Mouse (Mus musculus) urinary bladder, adult 2 months (tissue): ENCODE data around the gene Tcaim. TPM values are rescaled to one million over a fixed set of nuclear protein-coding genes. Genes with fewer than 3 reads are reported as not detected.
"Not testable (repeated sequence)": the region's sequence is repeated elsewhere in the genome, so short reads cannot be mapped to it uniquely, and the experiment has no call there.

Experiments used
- DNase-seq: peaks from one replicate; pipeline ENCODE4 v3.0.0; 2022; ENCODE audit warnings: low spot score
- polyA plus RNA-seq: library from polyadenylated mRNA; depleted of rRNA; stranded (reverse); fragments of >200 nt; gene quantifications from 2 replicates; pipeline ENCODE4 v1.2.3, GENCODE M21; 2012; rRNA removed

Tcaim gene
- polyA plus RNA-seq: 6.6 and 7.1 TPM in 2 replicates

- DNase-seq: peak; percentile 84
Measured at GRCm38 (mm10) chr9:122805053-122805844, at the start of gene Tcaim. Gene Tcaim, plus strand, starts transcription at chr9:122805539.

- DNase-seq: no peak
Measured at GRCm38 (mm10) chr9:122757614-122758013, 47.7 kb upstream of the Tcaim start.

DNA sequence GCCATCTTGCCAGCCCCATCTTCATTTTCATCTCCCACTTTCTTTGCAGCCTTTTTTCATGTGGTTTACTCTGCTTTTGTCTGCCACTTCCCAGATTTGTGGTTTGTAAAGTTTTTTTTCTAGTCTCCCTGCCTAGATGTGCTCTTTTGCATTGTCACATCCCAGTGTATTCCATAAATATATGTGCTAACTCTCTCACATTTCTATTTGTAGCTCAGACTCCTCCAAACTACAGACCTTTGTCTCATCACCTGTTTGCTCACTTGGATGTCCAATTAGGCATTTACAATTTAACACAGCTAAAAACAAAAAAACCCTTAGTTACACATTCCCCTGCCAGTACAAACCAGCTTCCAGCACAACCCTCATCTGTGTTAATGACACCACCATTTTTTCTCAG, 45.2 kb upstream of the Tcaim start:
- DNase-seq: no peak

DNA sequence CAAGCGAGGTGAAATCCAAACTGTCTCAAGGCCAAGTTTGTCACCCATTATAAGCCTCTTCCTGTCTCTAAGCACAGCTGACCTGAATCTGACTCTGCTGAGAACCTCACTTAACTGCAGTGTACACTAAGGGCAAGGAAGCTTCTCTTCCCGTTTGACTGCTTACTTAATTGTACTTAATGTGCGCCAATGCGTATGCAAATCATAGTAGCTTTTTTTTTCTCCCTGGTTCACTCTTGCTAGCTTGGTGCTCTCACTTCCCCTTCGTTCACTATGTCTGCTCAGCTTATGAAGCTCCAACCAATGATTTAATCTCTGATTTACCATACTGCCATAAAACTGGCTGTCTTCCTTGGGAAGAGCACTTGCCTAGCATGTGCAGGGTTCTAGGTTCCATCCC, 20.1 kb upstream of the Tcaim start:
- DNase-seq: no peak

DNA sequence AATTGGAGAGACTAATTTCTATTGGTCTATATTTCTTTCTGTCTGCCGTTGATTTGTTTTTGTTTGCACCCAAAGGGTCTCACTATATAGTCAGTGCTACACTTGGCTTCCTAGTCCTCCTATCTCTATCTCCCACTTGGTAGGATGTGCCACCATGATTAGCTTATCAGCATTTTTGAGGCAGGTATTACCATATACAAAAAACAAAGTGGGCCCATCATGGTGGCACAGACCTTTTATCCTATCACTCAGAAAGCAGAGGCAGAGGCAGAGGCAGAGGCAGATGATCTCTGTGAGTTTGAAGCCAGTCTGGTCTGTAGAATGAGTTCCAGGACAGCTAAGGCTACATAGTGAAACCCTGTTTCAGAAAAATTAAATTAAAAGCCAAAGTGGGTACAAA, 18.8 kb upstream of the Tcaim start:
- no peak for DNase-seq

DNA sequence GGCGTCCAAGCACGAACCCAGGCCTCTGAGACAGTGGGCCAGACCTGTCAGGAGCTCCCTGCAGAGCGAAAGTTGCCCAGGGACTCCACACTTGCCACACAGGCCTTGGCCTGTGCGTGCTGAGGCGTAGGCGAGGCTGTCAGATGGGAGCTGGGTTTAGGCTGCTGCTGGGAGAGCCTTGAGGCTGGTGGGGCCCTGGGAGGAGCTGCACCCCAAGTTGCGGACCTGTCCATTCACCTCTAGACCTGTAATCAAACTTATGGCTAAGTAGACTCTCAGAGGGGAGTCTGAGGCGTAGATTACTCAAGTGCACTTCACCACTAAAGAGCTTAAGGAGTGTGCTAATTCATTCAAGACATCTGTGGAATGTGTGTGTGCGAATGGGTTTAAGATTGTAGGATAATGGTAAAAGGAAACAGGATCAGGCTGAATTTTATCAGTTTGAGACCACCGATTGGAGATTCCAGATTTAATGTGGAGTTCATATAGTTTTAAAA, 554 bp downstream of the Tcaim start:
- no peak for DNase-seq

- no peak for DNase-seq
Measured at GRCm38 (mm10) chr9:122807186-122807585, 1.8 kb downstream of the Tcaim start.

GRCm38 (mm10) chr9:122810212-122810611, 4.9 kb downstream of the Tcaim start:
- DNase-seq: no peak

DNA sequence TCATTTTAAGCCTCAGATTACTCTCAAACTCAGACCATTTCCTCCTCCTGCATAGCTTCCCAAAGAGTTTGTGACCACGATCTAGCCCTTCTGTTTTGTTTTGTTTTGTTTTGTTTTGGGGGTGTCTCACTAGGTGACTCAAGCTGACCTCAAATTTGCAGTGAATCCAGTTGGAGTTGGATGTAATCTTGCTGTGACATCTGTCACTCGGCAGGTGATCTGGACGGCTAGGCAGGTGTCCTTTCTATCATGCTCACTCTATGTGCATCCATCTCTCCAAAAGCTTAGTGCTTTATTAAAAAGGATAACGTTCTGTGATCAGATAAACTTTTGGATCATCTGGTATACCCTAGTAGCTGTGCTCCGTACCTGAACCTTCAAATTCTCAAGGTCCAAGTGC, 7.0 kb downstream of the Tcaim start:
- DNase-seq: no peak

GRCm38 (mm10) chr9:122814775-122815174, 9.4 kb downstream of the Tcaim start:
- DNase-seq: no peak

- DNase-seq: no peak
Measured at GRCm38 (mm10) chr9:122815239-122815851, 10.0 kb downstream of the Tcaim start.

- no peak for DNase-seq
Measured at GRCm38 (mm10) chr9:122823374-122824017, 18.2 kb downstream of the Tcaim start.

GRCm38 (mm10) chr9:122826743-122827142, 21.4 kb downstream of the Tcaim start:
- no peak for DNase-seq

GRCm38 (mm10) chr9:122829826-122830380, 24.6 kb downstream of the Tcaim start:
- no peak for DNase-seq

DNA sequence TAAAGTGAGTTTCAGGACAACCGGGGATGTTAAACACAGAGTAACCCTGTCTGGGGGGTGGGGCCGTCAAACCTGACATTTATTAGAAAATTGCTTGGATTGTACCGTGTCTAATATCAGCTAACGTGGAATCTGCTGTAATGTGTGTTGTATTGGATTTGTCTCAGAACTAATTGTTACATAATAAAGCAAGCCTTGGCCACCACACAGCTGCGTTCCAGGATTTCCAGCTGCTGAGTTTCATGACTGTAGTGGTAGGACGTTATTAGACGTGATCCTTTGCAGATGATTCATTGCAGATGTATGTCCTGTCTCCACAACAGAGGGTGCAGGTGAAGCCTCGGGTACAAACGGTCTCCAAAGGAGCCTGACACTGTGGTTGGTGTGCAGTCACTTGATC, 30.8 kb downstream of the Tcaim start:
- DNase-seq: no peak

- DNase-seq: no peak
Measured at GRCm38 (mm10) chr9:122836790-122837189, 31.5 kb downstream of the Tcaim start.

DNA sequence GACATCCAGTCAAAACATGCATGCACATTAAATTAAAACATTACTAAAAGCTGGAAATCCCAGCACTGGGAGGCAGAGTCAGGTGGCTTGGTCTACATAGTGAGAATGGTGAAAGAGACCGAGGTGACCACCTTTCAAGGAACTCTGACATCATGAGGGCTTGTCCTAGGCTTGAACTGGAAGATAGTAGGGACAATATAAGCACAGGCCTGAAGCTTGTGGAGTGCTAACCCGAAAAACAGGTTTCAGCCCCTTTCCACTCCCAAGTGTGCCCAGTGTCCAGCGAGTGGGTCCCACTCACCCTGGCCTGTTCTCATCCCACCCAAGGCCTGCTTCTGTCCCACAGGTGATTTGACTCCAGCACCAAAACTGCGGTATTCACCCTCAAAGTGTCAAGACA, 31.9 kb downstream of the Tcaim start:
- DNase-seq: no peak

- peak; percentile 36 for DNase-seq
Measured at GRCm38 (mm10) chr9:122837680-122838079, 32.3 kb downstream of the Tcaim start.

DNA sequence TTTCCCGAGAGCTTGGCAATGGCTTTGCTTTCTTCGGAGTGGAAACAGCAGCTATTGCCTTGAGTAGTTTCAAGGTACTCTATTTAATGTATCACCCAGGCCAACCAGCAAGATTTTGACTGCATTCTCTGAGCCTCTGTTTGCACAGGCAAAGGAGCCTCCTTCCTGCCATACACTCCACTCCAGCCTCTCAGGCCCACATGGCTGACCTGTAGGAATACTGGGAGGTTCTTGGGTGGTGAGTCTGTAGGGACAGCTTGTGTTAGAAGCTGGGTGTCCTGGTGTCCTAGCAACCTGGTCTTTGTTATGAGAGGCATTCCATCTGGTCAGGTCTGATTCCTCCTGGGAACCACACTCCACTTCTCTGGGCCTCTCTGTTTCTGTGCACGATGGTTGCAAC, 38.4 kb downstream of the Tcaim start, which contains the start of gene Gm35549:
TSS of gene Gm35549 (minus strand) at position 276 of the 400 bp plus-strand sequence.
- DNase-seq: no peak

DNA sequence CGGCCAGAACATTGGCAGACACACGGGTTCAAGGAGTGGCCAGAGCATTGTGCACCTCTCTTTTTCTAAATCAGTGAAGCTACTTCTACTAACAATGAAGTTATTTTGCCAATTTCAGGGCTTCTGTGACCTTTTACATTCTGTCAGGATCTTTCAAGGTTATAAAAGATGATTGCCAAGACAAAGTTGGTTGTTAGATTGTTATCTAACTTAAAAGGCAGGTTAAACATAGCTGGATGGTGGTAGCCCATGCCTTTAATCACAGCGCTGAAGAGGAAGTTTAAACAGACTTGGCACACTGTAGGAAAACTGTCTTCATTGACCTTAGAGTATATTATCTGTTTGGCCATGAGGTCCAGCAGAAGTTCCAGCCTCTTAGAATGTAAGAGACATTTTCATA, 40.3 kb downstream of the Tcaim start:
- DNase-seq: no peak

- no peak for DNase-seq
Measured at GRCm38 (mm10) chr9:122846156-122846555, 40.8 kb downstream of the Tcaim start.

DNA sequence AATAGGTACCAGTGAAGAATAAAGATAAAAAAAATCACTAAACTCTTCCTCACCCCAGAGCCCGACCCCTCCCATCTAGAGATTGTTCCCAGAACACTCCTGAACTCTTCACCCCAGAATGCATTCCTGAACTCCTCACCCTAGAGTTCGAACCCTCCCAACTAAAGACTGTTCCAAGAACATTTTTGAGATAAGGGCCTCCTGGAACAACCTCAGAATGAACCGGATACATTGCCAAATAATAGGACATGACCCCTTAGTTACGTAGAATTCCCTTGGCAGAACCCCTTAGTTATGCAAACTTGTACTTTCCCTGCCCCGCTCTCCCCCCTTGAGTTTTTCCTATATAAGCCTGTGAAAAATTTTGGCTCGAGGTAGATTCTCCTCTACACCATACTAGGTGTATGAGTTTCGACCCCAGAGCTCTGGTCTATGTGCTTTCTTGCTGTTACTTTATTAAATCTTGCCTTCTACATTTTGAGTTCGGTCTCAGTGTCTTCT, 42.5 kb downstream of the Tcaim start:
- DNase-seq: not testable (repeated sequence)
